Mouse (Mus musculus) adipocyte (in vitro differentiated cells): Measurements from ENCODE around the gene Grin2c.

Experiments used
- DNase-seq: peaks from one replicate; pipeline ENCODE4 v3.0.0-alpha.2; 2016; ENCODE audit warnings: low spot score

Grin2c gene

GRCm38 (mm10) chr11:115267061-115267883 is at the start of gene Grin2c:
Gene Grin2c (minus strand): TSS chr11:115267243.
- DNase-seq, result no peak

- peak; percentile 62 for DNase-seq
Observed at GRCm38 (mm10) chr11:115314249-115314648, 47.2 kb upstream of the Grin2c start.

GRCm38 (mm10) chr11:115308781-115309180 is 41.7 kb upstream of the Grin2c start:
- DNase-seq, result no peak

- DNase-seq, result no peak
Observed at GRCm38 (mm10) chr11:115306863-115307262, 39.8 kb upstream of the Grin2c start, which contains the start of gene Otop2. Gene Otop2 (plus strand): TSS chr11:115307163.

GRCm38 (mm10) chr11:115303167-115303566 is 36.1 kb upstream of the Grin2c start:
- no peak for DNase-seq

GRCm38 (mm10) chr11:115301351-115301750 is 34.3 kb upstream of the Grin2c start:
- DNase-seq, result peak; percentile 48

- DNase-seq, result no peak
Observed at GRCm38 (mm10) chr11:115300745-115301144, 33.7 kb upstream of the Grin2c start.

- DNase-seq, result no peak
Observed at GRCm38 (mm10) chr11:115298160-115298559, 31.1 kb upstream of the Grin2c start.

- no peak for DNase-seq
Observed at GRCm38 (mm10) chr11:115297214-115297826, 30.3 kb upstream of the Grin2c start, which contains the start of gene Fads6. Gene Fads6 (minus strand): TSS chr11:115297663.

GRCm38 (mm10) chr11:115296471-115297210 is 29.6 kb upstream of the Grin2c start:
- no peak for DNase-seq

- DNase-seq, result no peak
Observed at GRCm38 (mm10) chr11:115295939-115296338, 28.9 kb upstream of the Grin2c start.

- no peak for DNase-seq
Observed at GRCm38 (mm10) chr11:115292631-115293375, 25.8 kb upstream of the Grin2c start.

GRCm38 (mm10) chr11:115291503-115291902 is 24.5 kb upstream of the Grin2c start:
- no peak for DNase-seq

GRCm38 (mm10) chr11:115290919-115291318 is 23.9 kb upstream of the Grin2c start:
- DNase-seq, result peak; percentile 95

- DNase-seq, result peak; percentile 37
Observed at GRCm38 (mm10) chr11:115290314-115290713, 23.3 kb upstream of the Grin2c start.

- no peak for DNase-seq
Observed at GRCm38 (mm10) chr11:115289885-115290284, 22.8 kb upstream of the Grin2c start.

GRCm38 (mm10) chr11:115288305-115288704 is 21.3 kb upstream of the Grin2c start:
- no peak for DNase-seq

- DNase-seq, result no peak
Observed at GRCm38 (mm10) chr11:115287386-115287785, 20.3 kb upstream of the Grin2c start.

- DNase-seq, result peak; percentile 25
Observed at GRCm38 (mm10) chr11:115286201-115286993, 19.4 kb upstream of the Grin2c start.

GRCm38 (mm10) chr11:115285282-115285681 is 18.2 kb upstream of the Grin2c start:
- no peak for DNase-seq
